Mouse (Mus musculus) left cerebral cortex, adult 18-20 months (tissue): ENCODE measurements around the gene Slc25a21. TPM values are rescaled to one million over a fixed set of nuclear protein-coding genes. Genes with fewer than 3 reads are reported as not detected.

ENCODE experiments used
- DNase-seq, 2 experiments: peaks; one replicate each; pipeline ENCODE4 v3.0.0; 2021 to 2022; ENCODE audit warnings: low spot score in 2 of 2, mixed read lengths in 1 of 2
- total RNA-seq, 2 experiments: library from RNA; stranded (reverse); gene quantifications; 2 replicates each; pipeline ENCODE4 v1.2.3; 2021

The Slc25a21 gene
- total RNA-seq, 2 experiments from 2014 or later = 0.89 to 0.95 TPM

DNA sequence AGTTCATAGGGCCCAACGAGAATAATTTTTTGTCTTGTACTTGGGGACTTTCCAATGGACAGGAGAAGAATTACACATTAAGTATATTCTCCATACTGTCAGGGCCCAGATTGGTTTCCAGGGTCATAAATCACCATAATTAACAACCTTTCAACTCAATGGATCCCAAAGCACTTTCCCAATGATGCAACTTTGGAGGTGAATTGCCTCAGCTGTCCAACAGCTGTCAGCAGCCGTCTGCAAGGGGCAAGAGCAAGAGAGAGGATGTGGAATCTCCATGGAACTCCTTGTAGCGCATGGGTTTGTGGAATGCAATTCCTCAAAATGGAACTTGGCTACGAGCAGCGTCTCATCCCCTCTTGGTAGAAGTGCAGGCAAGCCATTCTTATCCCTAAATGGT lies 302.3 kb downstream of the Slc25a21 start:
- no peak for DNase-seq

DNA sequence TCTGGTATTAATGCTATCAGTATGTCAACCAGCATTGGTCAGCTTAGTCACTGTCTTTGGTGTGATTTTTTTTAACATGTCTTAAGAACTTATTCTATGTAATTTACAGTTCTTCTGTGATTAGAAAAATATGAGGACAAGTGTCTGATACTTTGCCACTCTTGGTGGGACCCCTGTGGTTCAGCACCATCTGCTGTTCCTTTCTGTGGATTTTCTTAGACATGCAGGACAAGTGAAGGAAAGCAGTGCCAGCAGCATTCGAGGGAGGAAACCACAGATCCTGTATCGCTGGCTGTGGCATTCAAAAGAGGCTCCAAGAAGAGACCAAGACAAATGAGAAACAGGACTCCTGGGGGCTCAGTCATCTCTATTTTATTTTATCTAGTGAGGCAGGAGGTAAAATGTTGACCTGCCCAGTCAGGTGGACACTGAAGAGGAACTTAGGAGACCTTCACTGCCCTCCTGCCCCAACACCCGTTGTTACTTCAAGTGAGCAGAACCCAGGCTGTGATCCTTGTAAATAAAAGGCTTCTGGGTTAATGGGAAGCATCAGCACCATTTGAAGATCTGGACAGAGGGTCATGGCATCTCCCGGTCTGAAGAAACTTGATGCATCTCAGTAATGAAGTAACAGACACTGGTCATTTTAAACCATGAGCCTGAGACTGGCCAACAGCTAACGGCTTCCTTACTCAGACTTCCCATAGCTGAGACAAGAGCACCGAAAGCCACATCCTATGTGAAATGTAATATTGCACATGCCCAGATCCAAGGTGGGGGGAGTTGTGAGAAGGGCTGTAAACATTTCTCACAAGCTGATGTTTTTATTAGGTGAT lies 306.2 kb downstream of the Slc25a21 start:
- no peak for DNase-seq

DNA sequence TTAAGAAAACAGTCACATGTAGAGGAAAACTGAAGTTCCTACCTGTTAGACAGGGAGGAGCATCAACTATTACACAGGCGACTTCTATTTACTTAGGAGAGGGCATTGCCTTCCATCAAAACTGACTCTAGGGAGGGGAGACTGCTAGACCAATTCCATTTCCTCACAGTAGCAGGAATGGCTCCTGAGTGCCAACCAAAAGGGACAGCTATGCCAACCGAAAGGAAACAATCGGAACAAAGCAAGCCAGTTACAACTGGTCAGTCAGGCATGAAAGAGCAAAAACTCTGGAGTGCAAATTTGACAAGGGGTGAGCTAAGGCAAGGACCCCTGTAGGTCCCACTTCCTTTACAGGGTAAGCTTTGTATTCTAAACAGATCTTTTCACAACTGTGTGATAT lies 319.5 kb downstream of the Slc25a21 start:
- no peak for DNase-seq

GRCm38 (mm10) chr12:56876549-56876948 lies 320.7 kb downstream of the Slc25a21 start:
- no peak for DNase-seq

DNA sequence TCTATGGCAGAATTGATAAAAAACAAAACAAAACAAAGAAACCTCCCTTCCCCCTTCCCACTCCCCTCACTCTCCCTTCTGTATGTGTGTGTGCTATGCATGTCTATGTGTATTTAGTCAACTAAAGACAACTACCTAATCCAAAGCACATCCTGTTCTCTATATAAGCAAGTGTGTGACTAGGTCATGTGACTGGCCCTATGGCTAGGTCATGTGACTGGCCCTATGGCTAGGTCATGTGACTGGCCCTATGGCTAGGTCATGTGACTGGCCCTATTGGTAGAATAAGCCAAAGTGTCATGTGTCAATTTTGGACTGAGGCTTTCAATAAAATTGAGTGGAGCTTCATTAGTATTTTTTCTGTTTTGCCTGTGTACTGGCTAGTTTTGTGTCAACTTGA lies 324.1 kb downstream of the Slc25a21 start:
- no peak for DNase-seq

- DNase-seq = no peak
These were observed 326.7 kb downstream of the Slc25a21 start for GRCm38 (mm10) chr12:56870569-56870968.

- no peak for DNase-seq
These were observed 333.3 kb downstream of the Slc25a21 start for GRCm38 (mm10) chr12:56863873-56864562.

DNA sequence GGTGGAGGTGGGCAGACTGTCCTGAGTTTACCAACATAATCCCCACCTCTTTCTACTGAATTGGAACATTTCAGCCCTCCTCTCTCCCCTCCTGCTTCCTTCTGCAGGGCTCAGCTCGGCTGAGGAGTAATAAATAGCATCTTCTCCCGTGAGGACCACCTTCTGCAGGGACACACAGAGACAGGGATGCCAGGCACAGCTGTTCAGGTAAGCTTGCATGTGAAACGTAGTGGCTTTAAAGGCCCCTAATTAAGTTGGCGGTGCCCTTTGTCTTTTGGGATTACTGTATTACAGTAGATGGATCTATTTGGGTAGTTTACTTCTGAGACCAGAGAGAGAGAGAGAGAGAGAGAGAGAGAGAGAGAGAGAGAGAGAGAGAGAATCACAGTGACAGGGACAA lies 344.6 kb downstream of the Slc25a21 start:
- DNase-seq = no peak

DNA sequence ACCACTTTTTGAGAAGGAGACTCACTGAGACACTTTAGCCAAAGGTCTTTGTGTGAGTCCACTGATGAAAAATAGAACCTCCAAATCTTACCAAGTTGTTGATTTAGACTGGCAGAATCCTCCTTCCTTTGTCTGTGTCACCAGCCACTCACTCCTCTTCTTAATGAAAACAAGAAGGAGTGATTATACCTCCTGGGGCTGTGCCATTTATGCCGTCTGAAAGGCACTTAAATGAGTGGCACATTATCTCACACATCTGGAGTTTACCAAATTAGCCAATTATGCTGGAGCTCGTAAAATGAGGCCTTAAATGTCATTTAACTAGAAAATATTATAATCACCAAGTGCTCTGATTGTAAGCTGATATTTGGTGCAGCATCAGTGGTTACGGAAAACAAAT lies 345.8 kb downstream of the Slc25a21 start:
- no peak for DNase-seq

- DNase-seq = no peak
These were observed 367.3 kb downstream of the Slc25a21 start for GRCm38 (mm10) chr12:56829945-56830344.

DNA sequence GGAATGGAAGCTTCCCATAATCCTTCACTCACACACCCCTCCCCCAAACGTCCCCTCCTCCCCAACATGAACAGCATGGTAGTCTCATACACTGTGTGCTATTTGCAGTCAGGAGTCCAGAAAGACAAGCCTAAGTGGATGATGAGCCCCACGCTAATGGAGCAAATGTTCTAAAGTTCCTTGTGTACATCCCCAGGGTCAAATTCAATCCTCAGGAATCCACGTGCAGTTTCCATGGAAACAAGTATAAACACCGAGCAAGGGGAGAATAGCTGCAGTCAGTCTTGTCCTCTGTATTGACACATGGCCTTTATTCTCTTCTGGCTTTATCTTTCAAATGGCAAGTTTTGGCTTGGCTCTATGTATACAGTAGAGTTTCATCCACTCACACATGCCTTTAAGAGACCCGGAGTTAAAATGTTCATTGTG lies 367.8 kb downstream of the Slc25a21 start:
- no peak for DNase-seq

- DNase-seq = no peak
These were observed 369.4 kb downstream of the Slc25a21 start for GRCm38 (mm10) chr12:56827808-56828384.

- DNase-seq = no peak
These were observed 372.6 kb downstream of the Slc25a21 start for GRCm38 (mm10) chr12:56824688-56825087.

DNA sequence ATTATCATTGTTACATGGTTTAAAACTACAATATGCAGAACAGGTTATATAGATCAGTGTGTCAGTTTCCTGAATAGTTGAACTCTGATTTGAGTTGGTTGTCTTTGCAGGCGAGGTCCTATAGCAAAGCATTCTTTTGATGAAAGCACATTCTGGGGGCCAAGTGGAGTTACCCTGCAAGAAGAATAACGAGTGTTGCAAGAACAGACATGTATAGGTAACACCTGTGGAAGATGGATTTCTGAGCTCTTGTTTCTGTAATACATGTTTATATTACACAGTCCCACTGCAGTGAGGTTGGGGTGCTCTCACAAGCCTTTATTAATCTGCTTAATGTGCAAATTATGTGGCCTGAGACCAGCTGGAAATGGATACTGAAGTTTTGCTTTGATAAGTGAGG lies 375.1 kb downstream of the Slc25a21 start:
- no peak for DNase-seq

- no peak for DNase-seq
These were observed 376.7 kb downstream of the Slc25a21 start for GRCm38 (mm10) chr12:56820604-56821003.

GRCm38 (mm10) chr12:56807483-56807882 lies 389.8 kb downstream of the Slc25a21 start:
- DNase-seq = no peak

- DNase-seq = no peak
These were observed 390.2 kb downstream of the Slc25a21 start for GRCm38 (mm10) chr12:56807078-56807477.

- no peak for DNase-seq
These were observed 392.8 kb downstream of the Slc25a21 start for GRCm38 (mm10) chr12:56804487-56804886.

DNA sequence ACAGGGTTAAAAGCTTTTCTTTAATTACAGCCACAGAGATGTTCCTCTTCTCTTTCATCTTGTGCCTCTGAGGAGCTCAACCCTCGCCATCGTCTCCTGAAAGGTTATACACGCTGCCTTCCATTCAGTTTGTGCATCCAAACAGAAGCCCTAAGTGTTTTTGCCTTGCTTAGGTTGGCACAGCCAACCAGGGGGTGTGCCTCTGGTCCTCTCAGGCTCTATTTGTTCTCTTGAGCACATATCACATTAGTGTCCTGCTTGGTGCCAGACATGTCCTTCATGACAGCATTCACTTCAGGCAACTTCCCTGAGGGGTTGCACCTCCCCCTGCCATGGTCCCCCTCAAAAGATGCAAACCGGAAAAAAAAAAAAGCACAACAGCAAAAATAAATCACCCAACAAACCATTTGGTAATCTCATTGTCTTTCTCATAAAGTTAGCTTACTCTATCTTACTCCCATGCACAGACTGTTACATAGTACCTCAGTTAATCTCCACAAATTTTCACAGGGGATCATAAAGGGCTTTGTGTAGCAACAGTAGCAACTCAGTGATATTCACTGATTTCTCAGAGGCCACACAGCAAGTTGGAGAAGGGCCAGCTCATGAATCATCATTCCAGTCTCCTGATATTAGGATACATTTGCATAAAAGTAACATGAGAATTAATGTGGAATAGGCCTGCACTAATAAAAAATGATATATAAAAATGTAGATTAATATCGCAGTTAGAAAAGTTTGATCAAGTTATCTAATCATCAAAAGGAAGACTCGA lies 398.4 kb downstream of the Slc25a21 start:
- DNase-seq = no peak

- DNase-seq = no peak
These were observed 408.0 kb downstream of the Slc25a21 start for GRCm38 (mm10) chr12:56789236-56789635.

- no peak for DNase-seq
These were observed 412.0 kb downstream of the Slc25a21 start for GRCm38 (mm10) chr12:56785250-56785649.
